Mouse (Mus musculus) cerebellum, adult 9-10 months (tissue): ENCODE measurements around the gene Nppc.

Experiments
- DNase-seq: peaks from one replicate; pipeline ENCODE4 v3.0.0; 2022

Gene Nppc

DNA sequence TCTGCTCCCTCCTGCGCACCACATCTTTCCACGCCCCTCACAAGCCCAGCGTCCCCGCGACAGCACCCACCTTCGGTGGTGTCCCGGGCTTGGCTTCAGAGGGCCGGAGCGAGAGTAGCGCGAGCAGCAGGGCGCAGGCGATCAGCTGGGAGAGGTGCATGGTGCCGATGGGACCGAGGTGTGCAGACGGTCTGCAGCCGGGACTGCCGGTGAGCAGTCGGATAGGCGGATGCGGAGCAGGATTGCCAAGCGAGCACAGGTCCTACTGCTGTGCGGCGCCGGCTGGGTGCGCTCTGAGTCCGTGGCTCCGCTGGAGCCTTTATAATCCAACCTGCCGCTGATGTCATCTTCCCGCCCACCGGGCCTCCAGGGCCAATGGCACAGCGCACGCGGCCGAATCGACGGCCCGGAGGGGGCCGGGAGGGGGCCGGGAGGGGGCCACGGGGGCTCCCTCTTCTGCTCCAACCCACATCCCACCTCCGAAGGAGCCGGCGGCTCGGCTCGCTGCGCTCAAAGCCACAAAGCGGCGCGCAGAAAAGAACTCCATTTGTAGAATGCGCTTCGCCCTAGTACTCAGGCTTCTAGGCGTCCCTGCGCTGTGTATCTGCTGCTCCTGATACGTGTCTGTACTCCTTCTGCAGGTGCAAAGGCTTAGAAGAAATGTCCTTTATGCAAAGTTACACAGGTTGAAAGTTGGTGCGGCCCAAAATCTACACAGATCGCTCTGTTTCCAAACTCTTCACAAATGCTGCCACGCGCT, at the start of gene Nppc:
Nppc (minus strand) TSS at position 293 of the 760 bp plus-strand sequence.
- peak; percentile 44 for DNase-seq

DNA sequence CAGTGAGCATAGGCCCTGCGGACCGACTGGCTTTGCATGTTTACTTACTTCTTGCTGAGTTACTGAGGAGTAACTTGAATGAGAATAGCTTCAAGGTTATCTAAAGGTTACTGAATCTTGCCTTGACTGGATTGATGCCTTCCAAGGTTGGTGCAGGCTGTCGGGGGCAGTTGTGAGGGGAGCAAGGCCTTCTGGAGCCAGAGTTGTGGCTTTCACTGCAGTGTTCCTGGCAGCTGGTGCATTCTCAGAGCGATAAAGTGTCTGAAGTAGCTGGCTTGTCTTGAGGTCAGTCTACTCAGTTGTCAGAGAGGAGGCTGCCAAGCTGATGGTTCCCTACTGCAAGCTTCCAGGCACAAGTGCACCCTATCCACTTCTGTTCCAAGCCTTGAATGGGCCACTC, 49.0 kb upstream of the Nppc start:
- DNase-seq, result no peak

DNA sequence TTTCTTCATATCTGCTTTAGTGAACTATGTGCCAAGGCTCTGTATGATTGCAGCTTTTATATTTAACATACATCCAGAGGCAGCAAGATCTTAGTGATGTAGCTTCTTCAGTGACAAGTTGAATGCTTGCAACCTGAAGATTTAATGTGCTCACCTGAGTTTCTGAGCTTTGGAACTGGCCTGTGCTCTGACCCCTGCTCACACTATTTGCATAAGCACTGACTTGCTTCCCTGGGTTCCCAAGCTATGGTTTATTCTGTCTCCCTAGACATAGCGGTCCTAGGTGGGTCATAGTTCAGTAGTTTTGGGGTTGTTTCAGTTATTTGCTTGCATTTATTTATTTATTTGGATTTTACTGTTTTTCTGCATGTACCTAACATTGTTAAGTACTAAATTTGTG, 47.8 kb upstream of the Nppc start:
- DNase-seq, result no peak

GRCm38 (mm10) chr1:86713054-86713453, 42.7 kb upstream of the Nppc start:
- DNase-seq, result no peak

GRCm38 (mm10) chr1:86712045-86712444, 41.7 kb upstream of the Nppc start:
- DNase-seq, result no peak

- DNase-seq, result no peak
These were observed 39.2 kb upstream of the Nppc start for GRCm38 (mm10) chr1:86709546-86709945.

DNA sequence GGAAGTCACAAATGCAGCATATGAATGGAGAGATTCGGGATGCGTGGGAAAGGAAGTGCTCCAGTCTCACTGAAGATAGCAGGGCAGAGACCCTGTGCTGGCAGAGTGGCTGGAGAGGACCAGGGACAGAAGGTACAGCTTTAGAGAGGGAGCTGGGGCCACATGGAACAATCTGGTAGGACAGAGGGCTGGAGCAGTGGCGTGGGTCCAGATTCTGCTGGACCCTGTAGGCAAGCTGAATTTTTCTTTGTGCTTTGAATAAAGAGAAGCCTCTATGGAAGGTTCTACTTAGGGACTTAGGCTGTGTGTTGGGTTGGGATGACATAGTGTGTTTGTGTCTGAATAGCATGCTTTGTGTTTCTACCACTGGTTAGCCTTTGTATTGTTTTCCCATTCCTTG, 35.1 kb upstream of the Nppc start:
- DNase-seq, result no peak

GRCm38 (mm10) chr1:86703965-86704326, 33.6 kb upstream of the Nppc start:
- DNase-seq, result no peak

DNA sequence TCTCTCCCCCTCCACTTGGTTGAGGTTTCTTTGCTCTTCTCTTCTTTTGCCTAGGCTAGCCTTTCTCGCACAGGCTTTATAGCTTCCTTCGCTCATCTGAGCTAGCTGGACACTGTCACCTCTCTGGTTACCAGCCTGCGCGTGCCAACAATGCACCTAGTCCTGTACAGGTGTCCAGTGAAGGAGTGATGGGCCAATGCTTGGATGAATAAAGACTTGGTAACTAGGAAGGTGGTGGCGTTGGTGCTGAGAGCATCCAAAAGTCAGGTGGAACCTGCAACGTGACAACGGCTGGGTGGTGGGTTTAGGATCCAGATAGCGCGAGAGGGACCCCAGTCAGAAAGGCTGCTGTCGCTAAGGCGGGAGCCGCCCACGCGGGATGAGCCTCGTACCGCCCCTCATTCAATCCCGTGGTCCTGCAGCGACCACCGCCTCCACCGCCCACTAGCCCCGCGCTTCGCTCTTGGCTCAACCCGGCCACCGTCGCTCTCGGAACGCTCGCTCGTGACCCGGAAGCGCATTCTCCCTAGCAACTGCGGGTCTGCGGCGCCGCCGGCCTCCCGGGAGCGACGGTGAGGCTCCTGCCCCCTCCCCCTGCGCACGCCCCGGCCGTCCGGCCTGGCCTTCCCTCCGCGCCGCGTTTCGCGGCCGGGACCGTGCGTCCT, 33.1 kb upstream of the Nppc start, which contains the start of gene Dis3l2:
Dis3l2 (plus strand) TSS at position 509 of the 665 bp plus-strand sequence.
- DNase-seq, result peak; percentile 81

DNA sequence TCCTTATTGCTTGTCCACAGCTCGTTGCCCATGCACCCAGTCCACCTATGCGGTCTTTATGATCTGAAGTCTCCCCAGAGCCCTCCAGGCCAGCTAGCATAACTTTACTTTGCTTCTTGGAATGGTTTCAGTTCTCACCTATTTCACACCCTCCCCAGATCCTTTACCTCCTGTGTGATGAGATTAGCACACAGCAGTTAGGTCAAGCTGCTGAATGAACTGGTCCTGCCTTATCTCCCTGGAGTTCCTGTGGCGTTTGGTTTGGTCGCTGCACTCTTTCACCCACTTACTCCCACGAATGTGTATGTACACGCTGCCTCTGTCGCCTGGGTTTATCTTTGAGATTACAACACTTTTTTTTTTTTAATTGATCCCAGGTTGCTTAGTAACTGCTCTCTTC, 30.0 kb upstream of the Nppc start:
- DNase-seq, result no peak

DNA sequence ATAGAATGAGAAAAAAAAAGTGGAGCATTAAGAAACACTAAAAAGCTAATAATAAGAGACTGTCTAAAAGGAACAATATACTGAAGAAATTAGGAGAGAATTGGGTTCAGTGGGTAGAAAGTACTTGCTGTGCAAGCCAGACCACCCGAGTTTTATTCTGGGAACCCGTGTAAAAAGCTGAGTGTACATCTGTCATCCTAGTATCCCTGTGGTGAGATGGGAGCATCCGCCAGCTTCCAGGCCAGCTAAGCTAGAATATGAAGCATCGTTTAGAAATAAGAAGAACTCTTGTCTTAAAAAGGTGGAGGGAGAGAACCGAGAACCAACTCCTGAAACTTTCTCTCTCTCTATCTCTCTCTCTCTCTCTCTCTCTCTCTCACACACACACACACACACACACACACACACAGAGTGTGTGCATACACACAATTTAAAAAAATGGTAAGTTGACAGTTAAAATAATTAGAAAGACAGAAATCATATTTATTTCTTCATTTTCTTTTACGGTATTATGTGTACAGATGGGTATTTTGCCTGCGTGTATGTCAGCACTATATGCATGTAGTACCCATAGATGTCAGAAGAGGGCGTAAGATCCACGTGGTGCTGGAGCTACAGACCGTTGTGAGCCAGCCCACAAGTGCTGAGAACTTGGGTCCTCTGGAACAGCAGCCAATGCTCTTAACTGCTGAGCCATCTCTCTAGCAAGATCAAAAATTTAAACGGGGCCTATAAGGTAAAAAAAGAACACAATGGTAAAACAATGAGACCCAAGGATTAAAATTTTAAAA, 29.2 kb upstream of the Nppc start:
- no peak for DNase-seq

DNA sequence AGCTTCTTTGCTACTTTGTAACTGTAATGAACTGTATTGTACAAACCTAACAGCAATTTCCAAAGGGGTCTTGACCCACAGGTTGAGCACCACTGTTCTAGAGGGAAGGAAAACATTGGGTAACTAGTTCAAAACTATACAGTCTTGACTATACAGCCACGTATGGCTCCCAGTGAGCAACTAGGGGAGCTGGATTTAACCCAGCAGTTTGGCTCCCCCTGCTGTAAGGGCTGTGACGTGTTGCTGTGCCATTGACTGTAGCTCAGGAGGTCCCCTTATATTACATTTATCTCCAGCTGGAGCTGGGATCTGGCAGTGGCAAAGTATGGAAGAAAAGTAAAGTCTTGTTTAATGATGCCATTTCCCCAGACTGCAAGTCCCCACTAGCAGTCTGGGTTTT, 28.4 kb upstream of the Nppc start:
- DNase-seq, result no peak

GRCm38 (mm10) chr1:86696948-86697347, 26.6 kb upstream of the Nppc start:
- no peak for DNase-seq

GRCm38 (mm10) chr1:86691027-86691426, 20.7 kb upstream of the Nppc start:
- no peak for DNase-seq

- DNase-seq, result no peak
These were observed 16.9 kb upstream of the Nppc start for GRCm38 (mm10) chr1:86687236-86687635.

GRCm38 (mm10) chr1:86678667-86679066, 8.3 kb upstream of the Nppc start:
- DNase-seq, result no peak

- no peak for DNase-seq
These were observed 7.3 kb upstream of the Nppc start for GRCm38 (mm10) chr1:86677624-86678023.

DNA sequence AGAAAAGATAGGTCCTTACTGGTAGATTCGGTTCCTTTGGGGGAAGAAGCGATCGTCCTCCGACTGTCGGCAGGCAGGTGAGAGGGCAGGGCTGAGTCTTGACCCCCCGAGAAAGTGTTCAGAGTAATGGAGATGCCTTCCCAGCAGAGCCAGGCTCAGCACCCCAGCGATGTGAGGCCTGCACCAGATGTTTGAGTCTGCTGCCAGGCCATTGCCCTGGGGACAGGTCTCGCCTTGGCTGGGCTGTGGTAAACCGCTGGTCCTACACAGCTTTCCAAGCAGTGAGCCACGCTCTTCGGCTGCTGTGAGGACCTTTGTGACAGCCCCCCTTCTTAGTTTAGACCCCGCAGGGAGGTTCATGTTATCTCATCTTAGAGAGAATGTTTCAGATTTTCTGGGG, 4.8 kb upstream of the Nppc start:
- DNase-seq, result no peak

GRCm38 (mm10) chr1:86674385-86674784, 4.0 kb upstream of the Nppc start:
- no peak for DNase-seq

GRCm38 (mm10) chr1:86669552-86670273, 658 bp downstream of the Nppc start:
- DNase-seq, result peak; percentile 61

DNA sequence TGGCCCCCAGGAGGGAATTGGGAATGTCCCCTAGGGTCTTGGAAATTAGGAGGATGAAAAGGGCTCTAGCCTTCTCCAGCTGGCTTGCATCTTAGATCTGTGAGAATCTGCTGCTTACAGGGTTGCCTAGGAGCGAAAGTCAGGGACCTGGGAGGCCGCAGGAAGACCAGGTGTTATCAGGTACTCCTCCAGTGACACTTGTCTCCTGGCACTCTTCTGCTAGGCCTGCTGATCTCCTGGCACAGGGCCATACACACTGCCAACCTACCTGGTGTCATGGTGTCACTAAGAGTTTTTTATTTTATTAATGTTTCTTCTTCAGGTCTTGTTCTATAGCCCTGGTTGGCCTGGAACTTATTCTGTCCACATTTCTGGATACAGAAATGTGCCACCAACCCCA, 5.3 kb downstream of the Nppc start:
- DNase-seq, result no peak

- no peak for DNase-seq
These were observed 13.3 kb downstream of the Nppc start for GRCm38 (mm10) chr1:86657071-86657470.

DNA sequence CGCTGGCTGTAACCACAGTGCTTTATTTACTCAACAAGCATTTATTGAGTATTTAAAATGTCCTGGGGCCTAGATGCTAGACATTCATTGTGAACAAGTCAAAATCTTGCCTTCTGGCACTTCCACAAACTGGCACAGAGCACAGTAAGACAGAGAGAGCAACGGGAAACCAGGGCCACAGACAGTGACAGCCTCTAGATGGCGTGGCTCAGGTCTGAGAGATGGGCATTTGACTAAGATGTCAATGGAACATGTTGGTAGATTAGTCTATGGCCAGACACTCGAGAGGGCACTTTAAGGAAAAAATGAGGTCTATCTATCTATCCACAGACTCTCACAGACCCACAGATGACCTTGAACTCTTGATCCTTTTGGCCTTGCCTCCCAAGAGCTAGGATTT, 17.7 kb downstream of the Nppc start:
- no peak for DNase-seq
